Mouse (Mus musculus) liver, embryonic 14.5 days (tissue): ENCODE data around the gene Ccdc40. TPM values are rescaled to one million over a fixed set of nuclear protein-coding genes. Genes with fewer than 3 reads are reported as not detected.

Source experiments
- ATAC-seq: fragments of 200-750 bp; cut with Nextera tagmentation; 2 replicates; pipeline ENCODE4 v1.8.0; 2017; ENCODE audit warnings: moderate number of reproducible peaks, mild to moderate bottlenecking, moderate library complexity; ENCODE audit not compliant: insufficient read depth
- DNase-seq, 3 experiments: peaks; one replicate each; pipeline ENCODE4 v3.0.0-alpha.2; 2012 to 2013; ENCODE audit warnings: low read depth in 3 of 3, low spot score in 3 of 3
- H3K27ac ChIP-seq: fragments of 300-500 bp; sonication (generic); 2 replicates; pipeline ENCODE4 v1.5.1; 2014; ENCODE audit warnings: moderate library complexity, mild to moderate bottlenecking, control low read depth, inconsistent platforms
- H3K27me3 ChIP-seq: fragments of 300-500 bp; sonication (generic); 2 replicates; pipeline ENCODE4 v1.6.1; 2014; ENCODE audit warnings: mild to moderate bottlenecking, low read length, moderate library complexity; ENCODE audit not compliant: control insufficient read depth, insufficient read depth
- H3K36me3 ChIP-seq: fragments of 300-500 bp; sonication (generic); replicated peaks from 2 replicates; pipeline ENCODE4 v1.6.1; 2014; ENCODE audit warnings: low read depth; ENCODE audit not compliant: control insufficient read depth, insufficient read depth
- H3K4me1 ChIP-seq, 2 experiments: fragments of 200-500 bp in 1 of 2; fragments of 300-500 bp in 1 of 2; sonication (generic) in 1 of 2; replicated peaks; 2 replicates each; pipeline ENCODE4 v1.6.1; 2012 to 2014; ENCODE audit warnings: antibody characterized with exemption in 1 of 2, inconsistent platforms in 1 of 2, low read length in 1 of 2; ENCODE audit not compliant: control insufficient read depth in 2 of 2, insufficient read depth in 2 of 2
- H3K4me2 ChIP-seq: fragments of 300-500 bp; sonication (generic); 2 replicates; pipeline ENCODE4 v1.6.1; 2014; ENCODE audit warnings: low read depth, mild to moderate bottlenecking, control low read depth, moderate library complexity
- H3K4me3 ChIP-seq, 2 experiments: fragments of 200-500 bp in 1 of 2; fragments of 300-500 bp in 1 of 2; sonication (generic) in 1 of 2; 2 replicates each; pipeline ENCODE4 v1.5.1; 2012 to 2014; ENCODE audit warnings: low read depth in 2 of 2, low read length in 2 of 2, mild to moderate bottlenecking in 2 of 2, control low read depth in 1 of 2, inconsistent platforms in 1 of 2, moderate library complexity in 1 of 2; ENCODE audit not compliant: insufficient read depth in 1 of 2
- H3K9ac ChIP-seq: fragments of 300-500 bp; sonication (generic); replicated peaks from 2 replicates; pipeline ENCODE4 v1.6.1; 2014; ENCODE audit warnings: mild to moderate bottlenecking, control low read depth, moderate library complexity
- H3K9me3 ChIP-seq: fragments of 300-500 bp; sonication (generic); 2 replicates; pipeline ENCODE4 v1.6.1; 2016; ENCODE audit warnings: low read length, mixed read lengths; ENCODE audit not compliant: control insufficient read depth
- CTCF ChIP-seq: IDR thresholded peaks from 2 replicates; pipeline ENCODE4 v1.5.1; 2016; ENCODE audit warnings: antibody characterized with exemption, low read depth, control low read depth
- EP300 ChIP-seq: IDR thresholded peaks from 2 replicates; pipeline ENCODE4 v1.6.1; 2016; ENCODE audit warnings: antibody characterized with exemption, low read depth
- WGBS: fragments of 180-500 bp; shearing (Covaris S2); extraction: QIAGEN DNeasy Blood & Tissue Kit; methylation state at CpG from one replicate; pipeline ENCODE4 v1.1.7; 2014; ENCODE audit not compliant: insufficient replicate concordance; 5-methylcytosine and 5-hydroxymethylcytosine counted together
- polyA plus RNA-seq, 2 experiments: library from polyadenylated mRNA; depleted of rRNA in 1 of 2; stranded (reverse) in 1 of 2; unstranded in 1 of 2; fragments of >200 nt; fragmentation: Nextera tagmentation in 1 of 2; extraction: Ambion mirVana in 1 of 2; gene quantifications; 2 replicates each; pipeline versions ENCODE4 v1.2.1 to v1.2.3; 2012 to 2014

The Ccdc40 gene
- polyA plus RNA-seq, 2 experiments: 0.42 to 0.59 TPM

DNA sequence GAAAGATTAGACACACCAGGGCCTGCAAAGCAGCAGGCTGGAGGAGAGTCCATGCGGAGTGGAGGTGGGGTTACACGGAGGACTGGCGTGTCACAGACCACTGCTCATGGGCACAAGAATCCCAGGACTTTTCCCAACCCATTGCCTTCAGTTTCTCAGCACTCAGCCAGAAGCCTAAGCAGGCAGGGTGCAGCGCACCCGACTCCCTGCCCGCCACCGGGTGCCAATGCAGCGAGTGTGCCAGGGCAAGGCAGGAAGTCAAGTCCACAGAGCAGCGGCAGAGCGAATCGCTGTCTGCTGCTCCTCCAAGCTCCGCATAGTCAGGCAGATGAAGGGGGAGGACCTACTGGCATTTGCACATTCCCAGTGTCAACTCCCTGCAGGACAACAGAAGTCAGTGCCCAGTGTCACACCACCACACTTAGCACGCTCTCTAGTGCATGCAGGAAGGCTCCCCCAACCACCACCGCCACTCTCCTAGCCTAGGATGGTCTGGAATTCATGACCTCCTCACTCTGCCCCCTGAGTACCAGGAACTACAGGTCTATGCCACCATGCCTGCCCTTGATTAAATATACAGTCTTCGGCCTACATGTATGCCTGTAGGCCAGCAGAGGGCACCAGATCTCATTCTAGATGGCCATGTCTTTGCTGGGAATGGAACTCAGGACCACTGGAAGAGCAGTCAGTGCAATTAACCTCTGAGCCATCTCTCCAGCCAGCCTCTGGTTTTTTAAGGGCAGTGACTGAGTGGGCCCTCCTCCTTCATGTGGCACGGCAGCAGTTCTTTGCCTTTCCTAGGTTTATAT lies 76.7 kb downstream of the Ccdc40 start:
- WGBS: 42% methylated on average over 16 of the region's 16 CpGs
- no peak overlapping the region for H3K27ac ChIP-seq
- no peaks in the 10 kb centered on the region for H3K36me3 ChIP-seq
- H3K4me2 ChIP-seq: no peak overlapping the region
- no peak overlapping the region for H3K9ac ChIP-seq
- H3K27me3 ChIP-seq: no peaks in the 10 kb centered on the region
- H3K4me3 ChIP-seq: no peak overlapping the region
- no peaks in the 10 kb centered on the region for H3K9me3 ChIP-seq
- peaks cover 0 to 3% of the 10 kb centered on the region in 2 experiments; a peak in 2 of 4 replicates for H3K4me1 ChIP-seq
- DNase-seq (peak in 2 of 3 experiments; percentile 30 to 35), ATAC-seq (no peak)
- TF ChIP-seq EP300: no peak
- peak; percentile 87 for TF ChIP-seq CTCF

DNA sequence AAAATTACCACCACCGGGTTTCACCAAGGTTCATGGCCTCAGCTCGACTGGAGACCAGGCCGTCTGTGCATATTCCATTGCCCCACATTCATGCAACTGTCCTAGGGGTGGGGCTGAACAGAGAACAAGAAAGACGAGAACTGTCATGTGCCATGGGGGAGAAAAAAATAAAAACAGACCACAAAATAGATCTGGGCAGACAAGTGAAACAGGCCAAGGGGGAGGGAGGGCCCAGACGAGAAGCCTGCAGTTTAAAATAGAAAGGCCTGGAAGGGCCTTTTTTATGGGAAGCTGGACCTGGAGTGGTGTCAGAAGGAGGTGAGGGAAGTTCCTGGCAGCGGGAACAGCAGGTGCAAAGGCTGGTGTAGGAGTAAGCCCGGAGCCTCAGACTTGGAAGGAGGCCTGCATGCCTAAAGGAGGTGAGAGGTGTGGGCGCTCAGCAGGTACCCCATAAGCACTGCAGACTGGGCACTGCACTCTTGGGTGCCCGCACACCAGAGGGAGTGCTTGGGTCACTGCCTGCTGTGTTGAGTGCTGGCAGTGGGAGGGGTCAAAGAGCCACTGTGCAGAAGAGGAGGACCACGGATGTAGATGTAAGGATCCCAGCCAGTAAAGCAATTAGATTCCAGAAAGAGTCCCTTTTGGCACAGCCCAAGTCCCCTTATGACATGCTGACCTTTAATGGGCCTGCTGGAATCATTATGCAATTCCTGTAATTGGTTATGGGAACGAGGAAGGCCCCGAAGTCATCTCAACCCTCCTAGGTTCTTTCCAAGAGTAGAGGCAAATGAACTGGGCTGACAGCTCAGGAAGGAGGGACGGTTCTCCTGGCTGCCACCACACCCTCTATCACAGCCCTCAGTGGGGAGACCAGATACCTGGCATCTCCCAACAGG lies 78.6 kb downstream of the Ccdc40 start:
- no peak overlapping the region for H3K9ac ChIP-seq
- H3K27ac ChIP-seq: no peak overlapping the region
- ATAC-seq (no peak), DNase-seq (no peak)
- H3K4me2 ChIP-seq: no peak overlapping the region
- no peak overlapping the region for H3K4me3 ChIP-seq
- no peaks in the 10 kb centered on the region for H3K9me3 ChIP-seq
- H3K4me1 ChIP-seq: no peaks in the 10 kb centered on the region
- 43% methylated on average over 13 of the region's 13 CpGs for WGBS
- no peaks in the 10 kb centered on the region for H3K36me3 ChIP-seq
- no peaks in the 10 kb centered on the region for H3K27me3 ChIP-seq
- TF ChIP-seq CTCF (no peak; the same call in 1 of the 2 replicates), EP300 (no peak)

DNA sequence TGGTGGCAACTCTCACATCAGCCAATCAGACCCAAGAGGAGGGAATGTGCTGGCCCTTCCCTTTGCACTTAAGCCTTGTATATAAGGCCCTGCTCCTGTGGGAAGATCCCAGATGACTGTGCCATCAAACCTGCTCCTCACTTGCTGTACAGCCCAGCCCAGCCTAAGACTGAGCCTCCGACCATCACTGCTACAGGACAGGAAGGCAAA lies 79.2 kb downstream of the Ccdc40 start, which contains the start of gene Card14:
Card14 (plus strand) TSS at position 111 of the 210 bp plus-strand sequence.
- DNase-seq: no peak
- H3K36me3 ChIP-seq: no peaks in the 10 kb centered on the region
- no peak within 1 kb of the TSS for H3K4me3 ChIP-seq
- H3K27ac ChIP-seq: no peak within 1 kb of the TSS
- H3K27me3 ChIP-seq: no peaks in the 10 kb centered on the region
- no peaks in the 10 kb centered on the region for H3K9me3 ChIP-seq
- 45% methylated on average over 1 of the region's 1 CpGs for WGBS
- TF ChIP-seq EP300: no peak
- TF ChIP-seq CTCF: no peak
- no peak within 1 kb of the TSS for H3K9ac ChIP-seq
- H3K4me1 ChIP-seq: no peaks in the 10 kb centered on the region
- no peak within 1 kb of the TSS for H3K4me2 ChIP-seq
- ATAC-seq: no peak

DNA sequence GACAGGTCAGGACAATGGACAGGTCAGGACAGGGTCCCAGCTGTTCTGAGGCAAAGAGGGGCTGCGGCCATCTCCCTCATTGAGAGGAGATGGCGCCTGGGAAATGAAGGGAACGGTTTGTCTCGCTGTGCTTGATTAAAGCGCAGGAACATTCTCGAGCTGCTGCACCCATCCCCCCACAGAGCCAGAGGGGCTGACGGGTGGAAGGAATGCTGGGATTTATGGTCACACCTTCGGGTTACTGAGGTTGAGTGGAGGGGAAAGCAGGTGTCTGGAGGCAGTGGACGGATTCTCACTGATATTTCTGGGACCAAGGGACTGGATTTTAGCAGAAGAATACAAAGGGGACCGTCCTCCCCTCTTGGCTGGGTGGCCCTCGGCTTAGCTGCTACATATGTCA lies 79.5 kb downstream of the Ccdc40 start:
- Histone ChIP-seq H3K36me3 (no peaks in the 10 kb centered on the region), H3K9ac (no peak overlapping the region), H3K4me2 (no peak overlapping the region), H3K27ac (no peak overlapping the region), H3K4me3 (no peak overlapping the region), H3K27me3 (no peaks in the 10 kb centered on the region), H3K9me3 (no peaks in the 10 kb centered on the region), H3K4me1 (no peaks in the 10 kb centered on the region)
- DNase-seq (no peak), ATAC-seq (no peak)
- 27% methylated on average over 11 of the region's 11 CpGs for WGBS
- TF ChIP-seq EP300 (no peak), CTCF (no peak)

DNA sequence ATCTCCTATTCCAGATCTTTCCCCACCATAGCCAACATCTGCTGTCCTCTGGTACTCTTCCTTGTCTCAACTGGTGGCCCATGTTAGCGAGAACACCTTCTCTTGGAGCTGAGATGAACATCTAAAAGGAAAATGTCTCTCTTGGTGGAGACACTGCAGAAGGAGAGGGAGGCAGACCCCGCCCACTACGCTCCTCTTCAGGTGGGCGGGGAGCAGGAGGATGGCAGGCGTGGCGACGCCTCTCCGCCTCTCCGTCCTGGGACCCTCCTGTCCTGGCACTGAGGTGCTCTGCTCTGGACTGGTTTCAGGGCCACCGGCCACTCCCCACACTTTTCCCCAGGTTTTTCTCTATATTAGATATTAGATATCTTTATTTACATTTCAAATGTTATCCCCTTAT lies 82.2 kb downstream of the Ccdc40 start:
- TF ChIP-seq CTCF (no peak), EP300 (no peak)
- no peak for ATAC-seq
- Histone ChIP-seq H3K4me3 (no peak overlapping the region), H3K9ac (no peak overlapping the region), H3K9me3 (no peaks in the 10 kb centered on the region), H3K4me2 (no peak overlapping the region), H3K36me3 (no peaks in the 10 kb centered on the region), H3K27ac (no peak overlapping the region), H3K27me3 (no peaks in the 10 kb centered on the region), H3K4me1 (no peaks in the 10 kb centered on the region)
- 13% methylated on average over 10 of the region's 10 CpGs for WGBS
- DNase-seq: no peak
